Mouse (Mus musculus) embryonic facial prominence, embryonic 11.5 days (tissue): Measurements from ENCODE around the gene Slc18a2. TPM values are rescaled to one million over a fixed set of nuclear protein-coding genes. Genes with fewer than 3 reads are reported as not detected.
A peak's percentile ranks its signal among the peaks of the same experiment; 100 is the strongest.

Experiments
- ATAC-seq: fragments of 200-750 bp; cut with Nextera tagmentation; replicated peaks from 2 replicates; pipeline ENCODE4 v1.8.0; 2017; ENCODE audit warnings: low read depth; ENCODE audit not compliant: insufficient number of reproducible peaks, low FRiP score, low TSS enrichment
- DNase-seq: peaks from one replicate; pipeline ENCODE4 v3.0.0-alpha.2; 2015; ENCODE audit warnings: low spot score
- H3K27ac ChIP-seq: fragments of 300-500 bp; sonication (generic); replicated peaks from 2 replicates; pipeline ENCODE4 v1.5.1; 2014; ENCODE audit warnings: mild to moderate bottlenecking, low read depth, low read length, control low read depth
- H3K27me3 ChIP-seq: fragments of 300-500 bp; sonication (generic); 2 replicates; pipeline ENCODE4 v1.6.1; 2014; ENCODE audit warnings: mild to moderate bottlenecking, low read length, moderate library complexity, mixed read lengths; ENCODE audit not compliant: control insufficient read depth, insufficient read depth
- H3K36me3 ChIP-seq: fragments of 300-500 bp; sonication (generic); replicated peaks from 2 replicates; pipeline ENCODE4 v1.6.1; 2014; ENCODE audit warnings: low read depth, mild to moderate bottlenecking, low read length, moderate library complexity, mixed read lengths; ENCODE audit not compliant: control insufficient read depth, insufficient read depth
- H3K4me1 ChIP-seq: fragments of 300-500 bp; sonication (generic); 2 replicates; pipeline ENCODE4 v1.6.1; 2014; ENCODE audit warnings: low read length, mixed read lengths; ENCODE audit not compliant: control insufficient read depth, insufficient read depth
- H3K4me2 ChIP-seq: fragments of 300-500 bp; sonication (generic); 2 replicates; pipeline ENCODE4 v1.6.1; 2014; ENCODE audit warnings: low read depth, mild to moderate bottlenecking, control low read depth, low read length, moderate library complexity
- H3K4me3 ChIP-seq: fragments of 300-500 bp; sonication (generic); 2 replicates; pipeline ENCODE4 v1.5.1; 2014; ENCODE audit warnings: low read depth, low read length, control low read depth
- H3K9ac ChIP-seq: fragments of 300-500 bp; sonication (generic); replicated peaks from 2 replicates; pipeline ENCODE4 v1.6.1; 2014; ENCODE audit warnings: mild to moderate bottlenecking, control low read depth, low read length
- H3K9me3 ChIP-seq: fragments of 300-500 bp; sonication (generic); replicated peaks from 2 replicates; pipeline ENCODE4 v1.6.1; 2016; ENCODE audit warnings: mild to moderate bottlenecking, low read length, inconsistent platforms, mixed read lengths; ENCODE audit not compliant: control insufficient read depth
- WGBS: fragments of 180-500 bp; shearing (Covaris S2); extraction: QIAGEN DNeasy Blood & Tissue Kit; methylation state at CpG from one replicate; pipeline ENCODE4 v1.1.7; 2014; 5-methylcytosine and 5-hydroxymethylcytosine counted together
- polyA plus RNA-seq: library from polyadenylated mRNA; unstranded; fragments of >200 nt; fragmentation: Nextera tagmentation; extraction: Ambion mirVana; gene quantifications from 2 replicates; pipeline ENCODE4 v1.2.1, GENCODE M21; 2014

The Slc18a2 gene
- polyA plus RNA-seq, 1 experiment from 2014 or later = 14.0 TPM

DNA sequence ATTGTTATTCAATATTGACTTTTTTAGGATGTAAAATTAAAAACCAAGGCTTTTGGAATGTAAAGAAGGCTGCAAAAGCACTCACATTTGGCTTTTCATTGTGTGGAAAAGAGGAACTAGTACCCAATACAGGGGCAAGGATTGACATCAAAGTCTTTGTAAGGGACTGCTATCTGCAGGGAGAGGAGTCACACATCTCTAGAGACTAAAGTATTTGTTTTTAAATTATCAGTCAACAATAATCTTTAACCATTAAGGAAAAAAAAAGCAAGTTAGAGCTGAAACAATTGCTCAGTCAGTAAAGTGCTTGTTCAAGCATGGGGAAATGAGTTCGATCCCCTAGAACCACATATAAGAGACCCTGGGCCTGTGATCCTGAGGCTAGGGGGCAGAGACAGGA lies 76.0 kb downstream of the Slc18a2 start:
- Histone ChIP-seq H3K4me1 (no peaks in the 10 kb centered on the region), H3K27me3 (no peaks in the 10 kb centered on the region), H3K4me2 (no peak overlapping the region), H3K27ac (no peak overlapping the region), H3K9me3 (no peaks in the 10 kb centered on the region), H3K4me3 (no peak overlapping the region), H3K9ac (no peak overlapping the region), H3K36me3 (no peaks in the 10 kb centered on the region)
- ATAC-seq = no peak
- DNase-seq = no peak
- WGBS = 94% methylated on average over 1 of the region's 1 CpGs

- DNase-seq = no peak
- WGBS = 87% methylated on average over 3 of the region's 3 CpGs
- H3K27me3 ChIP-seq = no peaks in the 10 kb centered on the region
- H3K4me2 ChIP-seq = no peak overlapping the region
- H3K4me3 ChIP-seq = no peak overlapping the region
- no peak overlapping the region for H3K9ac ChIP-seq
- no peaks in the 10 kb centered on the region for H3K36me3 ChIP-seq
- no peak for ATAC-seq
- H3K4me1 ChIP-seq = no peaks in the 10 kb centered on the region
- no peak overlapping the region for H3K27ac ChIP-seq
- H3K9me3 ChIP-seq = no peaks in the 10 kb centered on the region
Observed at GRCm38 (mm10) chr19:59337872-59338681, 77.4 kb downstream of the Slc18a2 start.

GRCm38 (mm10) chr19:59339908-59340307 lies 79.2 kb downstream of the Slc18a2 start:
- ATAC-seq = no peak
- Histone ChIP-seq H3K27ac (no peak overlapping the region), H3K9me3 (no peaks in the 10 kb centered on the region), H3K4me2 (no peak overlapping the region), H3K4me3 (no peak overlapping the region), H3K4me1 (no peaks in the 10 kb centered on the region), H3K9ac (no peak overlapping the region), H3K36me3 (no peaks in the 10 kb centered on the region), H3K27me3 (no peaks in the 10 kb centered on the region)
- WGBS = 86% methylated on average over 3 of the region's 3 CpGs
- DNase-seq = no peak

GRCm38 (mm10) chr19:59342964-59343363 lies 82.3 kb downstream of the Slc18a2 start:
- Histone ChIP-seq H3K27ac (no peak overlapping the region), H3K9me3 (no peaks in the 10 kb centered on the region), H3K4me1 (no peaks in the 10 kb centered on the region), H3K4me2 (peak overlapping the region; percentile 93), H3K36me3 (no peaks in the 10 kb centered on the region), H3K4me3 (peak overlapping the region; percentile 77), H3K9ac (no peak overlapping the region), H3K27me3 (no peaks in the 10 kb centered on the region)
- no peak for DNase-seq
- ATAC-seq = no peak
- 43% methylated on average over 2 of the region's 2 CpGs for WGBS

DNA sequence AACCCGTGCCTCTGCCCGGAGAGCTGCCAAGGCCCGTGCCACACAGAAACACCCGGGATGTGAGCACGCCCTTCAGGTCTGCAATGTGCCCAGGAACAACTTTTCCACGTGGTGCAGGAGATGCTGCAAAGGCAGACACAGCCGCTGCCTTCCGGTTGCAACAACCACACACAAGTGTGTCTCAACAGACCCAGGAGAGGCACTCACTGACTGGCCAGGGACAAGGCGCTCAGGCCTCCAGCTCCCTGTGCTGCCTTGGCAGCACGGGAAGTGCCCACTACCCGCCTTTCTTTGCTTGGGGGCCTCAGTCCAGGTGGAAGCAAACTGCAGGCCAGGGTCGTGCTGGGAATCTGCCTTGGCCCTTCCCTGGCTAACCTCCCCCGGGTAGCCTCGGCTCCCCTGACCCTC lies 83.6 kb downstream of the Slc18a2 start:
- Histone ChIP-seq H3K4me3 (peak overlapping the region; percentile 77), H3K4me2 (peak overlapping the region; percentile 93), H3K4me1 (no peaks in the 10 kb centered on the region), H3K27ac (no peak overlapping the region), H3K27me3 (no peaks in the 10 kb centered on the region), H3K9me3 (no peaks in the 10 kb centered on the region), H3K36me3 (no peaks in the 10 kb centered on the region), H3K9ac (peak overlapping the region; percentile 93)
- no peak for ATAC-seq
- 0% methylated on average over 14 of the region's 14 CpGs for WGBS
- DNase-seq = no peak

DNA sequence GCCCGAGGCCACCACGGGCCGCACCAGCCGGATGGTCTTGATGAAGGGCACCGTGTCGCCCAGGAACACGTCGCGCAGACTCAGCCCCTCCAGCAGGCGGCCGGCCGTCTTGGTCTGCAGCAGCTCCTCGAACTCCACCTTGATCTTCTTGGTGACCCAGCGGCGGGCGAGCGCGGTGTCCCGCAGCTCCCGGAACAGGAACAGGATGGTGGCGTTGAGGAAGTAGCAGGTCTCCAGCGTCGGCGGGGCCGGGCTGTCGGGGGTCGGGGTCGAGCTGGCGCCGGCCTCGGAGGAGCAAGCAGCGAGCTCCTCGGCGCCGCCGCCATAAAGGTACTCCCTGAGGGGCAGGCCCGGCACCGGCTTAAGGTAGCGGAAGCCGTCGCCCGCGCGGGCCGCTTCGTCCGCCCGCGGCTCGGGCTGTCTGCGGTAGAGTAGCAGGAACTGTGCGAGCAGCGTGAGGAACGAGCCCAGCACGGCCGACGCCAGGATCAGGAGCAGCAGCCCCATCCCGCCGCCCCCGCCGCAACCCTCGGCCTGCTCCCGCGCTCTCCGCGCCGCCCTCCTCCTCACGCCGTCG lies 84.5 kb downstream of the Slc18a2 start:
- 1% methylated on average over 66 of the region's 70 CpGs for WGBS
- Histone ChIP-seq H3K36me3 (no peaks in the 10 kb centered on the region), H3K4me2 (peak overlapping the region; percentile 93), H3K9ac (peak overlapping the region; percentile 93), H3K27ac (peak overlapping the region; percentile 84), H3K9me3 (no peaks in the 10 kb centered on the region), H3K4me1 (no peaks in the 10 kb centered on the region), H3K27me3 (no peaks in the 10 kb centered on the region), H3K4me3 (peak overlapping the region; percentile 77)
- ATAC-seq = peak; percentile 69
- DNase-seq = peak; percentile 55

Other genes with a start within 250 kb of the Slc18a2 start
- 5.9 and 6.3 TPM in 2 replicates for gene Shtn1, start 184.8 kb upstream of the Slc18a2 start, polyA plus RNA-seq
- 2.2 and 2.6 TPM in 2 replicates for gene Vax1, start 90.8 kb upstream of the Slc18a2 start, polyA plus RNA-seq
- not detected in 2 replicates for gene Kcnk18, start 41.7 kb upstream of the Slc18a2 start, polyA plus RNA-seq
- gene Rps12-ps3, start 61.4 kb downstream of the Slc18a2 start, polyA plus RNA-seq = 32.5 and 47.4 TPM in 2 replicates
- gene Pdzd8, start 84.9 kb downstream of the Slc18a2 start, polyA plus RNA-seq = 17.0 and 18.0 TPM in 2 replicates
- 10.6 and 12.8 TPM in 2 replicates for gene Emx2, start 197.5 kb downstream of the Slc18a2 start, polyA plus RNA-seq